Mouse (Mus musculus) layer of hippocampus, adult 8-10 months (tissue): ENCODE data around the gene Slc35g1. TPM values are rescaled to one million over a fixed set of nuclear protein-coding genes. Genes with fewer than 3 reads are reported as not detected.
A peak's percentile ranks its signal among the peaks of the same experiment; 100 is the strongest.

Experiments used
- DNase-seq, 2 experiments: peaks; one replicate each; pipeline ENCODE4 v3.0.0; 2022; ENCODE audit warnings: low spot score in 2 of 2
- total RNA-seq, 4 experiments: library from RNA; stranded (reverse); gene quantifications; 2 replicates each; pipeline ENCODE4 v1.2.4; 2022

Slc35g1 gene
- total RNA-seq, 4 experiments from 2014 or later = 2.1 to 2.4 (median 2.3) TPM

DNA sequence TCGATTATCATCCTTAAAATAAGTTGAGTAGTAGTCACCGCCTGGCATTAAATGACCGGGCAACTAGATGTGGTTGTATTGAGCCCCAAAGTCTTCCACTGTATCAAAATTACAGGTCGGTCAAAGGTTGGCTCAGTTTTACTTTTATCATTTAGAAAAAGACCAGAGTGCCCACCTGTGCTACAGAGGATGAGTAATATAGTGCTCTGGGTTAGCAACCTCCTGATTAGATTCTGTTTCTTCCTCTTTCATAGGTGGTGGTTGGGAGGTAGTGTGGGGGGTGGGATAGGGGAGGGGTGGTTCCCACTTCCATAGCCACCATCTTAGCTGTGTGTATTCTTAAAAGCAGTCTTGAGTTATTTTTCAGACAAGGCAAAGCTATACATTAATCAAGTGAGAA, 7.9 kb upstream of the Slc35g1 start:
- DNase-seq = no peak

- DNase-seq = no peak
Measured at GRCm38 (mm10) chr19:38396633-38396970, 822 bp downstream of the Slc35g1 start.

GRCm38 (mm10) chr19:38397004-38397403, 1.2 kb downstream of the Slc35g1 start:
- DNase-seq = no peak

DNA sequence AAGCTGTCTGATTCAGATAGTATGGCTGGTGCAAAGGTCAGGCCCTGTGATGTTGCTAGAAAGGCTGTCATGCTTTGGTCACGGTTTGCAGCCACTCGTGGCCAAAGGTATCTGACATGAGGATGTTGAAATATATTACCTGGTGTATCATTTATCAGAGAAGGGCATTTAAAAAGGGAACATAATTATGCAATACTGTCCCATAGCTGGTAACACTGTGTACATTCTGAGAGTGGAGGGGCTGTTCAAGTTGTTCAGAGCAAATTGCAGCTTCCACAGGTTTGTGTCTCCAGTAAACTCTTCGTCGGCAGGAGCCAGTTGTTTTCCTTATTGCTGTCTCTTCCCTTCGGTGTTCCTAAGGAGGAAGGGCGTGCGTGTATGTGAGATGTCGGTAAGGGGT, 3.2 kb downstream of the Slc35g1 start:
- no peak for DNase-seq

DNA sequence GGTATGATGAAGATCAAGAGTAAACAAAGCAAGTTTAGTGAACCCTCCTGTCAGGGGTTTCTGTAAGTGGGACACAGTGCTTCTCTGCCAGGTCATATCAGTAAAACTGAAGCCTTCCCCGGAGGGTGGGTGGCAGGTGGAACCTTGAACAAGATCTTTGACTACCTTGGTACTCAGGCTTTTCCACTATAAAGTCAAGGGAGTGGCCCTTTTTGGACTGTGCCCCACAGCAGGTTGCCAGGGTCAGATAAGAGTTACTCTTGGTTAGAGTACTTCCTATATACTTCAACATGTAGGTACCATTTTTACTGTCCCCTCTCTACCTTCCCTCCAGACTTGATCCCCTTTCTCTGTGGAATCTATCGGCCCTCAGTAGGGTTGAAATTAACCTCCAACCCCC, 5.1 kb downstream of the Slc35g1 start:
- no peak for DNase-seq

DNA sequence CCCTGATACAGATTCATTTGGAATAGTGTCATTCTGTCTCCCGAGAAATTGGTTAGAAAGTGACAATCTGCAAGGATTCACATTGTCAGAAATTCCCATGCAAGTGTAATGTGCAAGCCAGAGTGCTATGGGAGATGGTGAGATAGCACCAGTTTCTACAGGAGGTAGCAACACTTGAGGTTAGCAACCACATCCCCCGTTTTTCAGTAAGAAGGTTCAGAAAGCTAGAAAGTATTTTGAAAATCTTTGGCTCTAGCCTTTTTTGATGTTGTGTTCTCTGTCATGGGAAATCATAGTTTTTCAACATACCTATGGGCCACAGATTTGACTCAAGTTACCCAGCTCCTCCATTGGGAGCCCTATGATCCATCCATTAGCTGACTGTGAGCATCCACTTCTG, 5.6 kb downstream of the Slc35g1 start:
- no peak for DNase-seq

GRCm38 (mm10) chr19:38410357-38411056, 14.7 kb downstream of the Slc35g1 start:
- DNase-seq = no peak

DNA sequence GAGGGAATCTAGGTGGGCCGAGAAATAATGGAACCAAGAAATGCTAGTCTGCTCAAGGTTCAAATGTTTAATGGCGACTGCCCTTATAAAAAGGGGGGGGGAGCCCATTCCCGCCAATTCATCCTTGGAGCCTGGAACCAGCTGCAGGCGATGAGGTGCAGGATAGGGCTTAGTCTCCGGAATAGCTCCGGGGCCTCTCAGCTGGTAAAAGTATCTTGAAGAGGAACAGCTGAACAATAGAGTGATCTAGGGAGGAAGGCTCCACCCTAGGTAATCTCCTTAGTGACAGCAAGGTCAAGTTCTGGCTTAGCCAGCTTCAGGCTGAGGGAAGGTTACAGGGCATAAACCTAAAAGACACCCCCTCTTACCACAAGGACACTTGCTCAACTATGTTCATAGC, 18.1 kb downstream of the Slc35g1 start:
- no peak for DNase-seq

GRCm38 (mm10) chr19:38418819-38419423, 23.1 kb downstream of the Slc35g1 start:
- DNase-seq = no peak

GRCm38 (mm10) chr19:38420751-38421295, 25.0 kb downstream of the Slc35g1 start:
- no peak for DNase-seq

GRCm38 (mm10) chr19:38421436-38421835, 25.7 kb downstream of the Slc35g1 start:
- DNase-seq = no peak

DNA sequence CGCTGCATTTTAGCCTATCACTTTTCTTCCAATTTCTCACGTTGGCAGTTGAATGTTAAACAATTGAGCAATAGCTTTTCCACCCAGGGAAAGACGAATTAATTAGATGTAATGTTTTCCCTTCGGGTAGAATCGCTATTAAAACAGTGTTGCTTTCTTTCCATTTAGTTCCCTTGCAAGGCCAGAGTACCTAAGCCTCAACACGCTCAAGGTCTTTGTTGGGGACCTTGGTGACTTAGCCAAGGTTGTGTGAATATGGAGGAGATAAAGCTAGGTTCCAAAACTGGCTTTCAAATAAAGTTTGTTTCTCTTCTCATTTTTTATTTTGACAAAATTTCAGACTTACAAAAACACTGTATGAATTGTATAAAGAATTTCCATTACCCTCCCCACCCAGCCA, 27.1 kb downstream of the Slc35g1 start:
- no peak for DNase-seq

GRCm38 (mm10) chr19:38423884-38424283, 28.1 kb downstream of the Slc35g1 start:
- no peak for DNase-seq

DNA sequence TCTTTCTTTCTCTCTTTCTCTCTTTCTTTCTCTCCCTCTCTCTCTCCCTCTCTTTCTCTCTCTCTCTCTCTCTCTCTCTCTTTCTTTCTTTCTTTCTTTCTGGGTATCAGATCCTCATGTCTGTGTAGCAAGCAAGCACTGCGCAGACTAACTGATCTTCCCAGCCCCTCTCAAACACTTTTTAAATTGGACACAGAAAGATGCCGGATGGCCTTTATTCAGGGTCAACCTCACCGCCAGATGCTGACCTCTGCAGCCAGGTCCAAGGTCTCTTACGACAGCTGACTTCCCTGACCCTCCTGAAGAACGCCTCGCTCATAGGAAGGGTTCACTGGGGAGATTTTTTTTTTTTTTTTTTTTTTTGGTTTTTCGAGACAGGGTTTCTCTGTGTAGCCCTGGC, 28.8 kb downstream of the Slc35g1 start:
- DNase-seq = no peak

DNA sequence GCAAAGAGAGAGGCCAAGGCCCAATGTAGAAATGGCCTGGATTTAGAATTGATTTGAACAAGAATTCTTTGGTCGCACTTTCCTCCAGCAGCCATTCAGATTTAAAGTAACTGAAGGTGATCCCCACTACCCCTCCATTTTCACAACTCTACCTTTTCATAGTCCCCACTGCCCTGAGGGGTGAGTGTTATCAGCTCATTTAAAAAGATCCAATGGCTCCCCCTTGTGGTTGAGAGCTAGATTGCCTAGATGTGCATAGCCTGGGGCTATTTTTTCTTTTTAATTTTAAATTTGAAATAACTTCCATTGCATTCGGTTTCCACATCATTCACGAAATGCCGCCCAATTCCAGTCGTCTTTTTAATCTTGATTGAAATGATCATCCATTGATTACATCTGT, 33.5 kb downstream of the Slc35g1 start:
- peak in 1 of 2 experiments; percentile 18 for DNase-seq

GRCm38 (mm10) chr19:38430475-38430874, 34.7 kb downstream of the Slc35g1 start:
- no peak for DNase-seq

DNA sequence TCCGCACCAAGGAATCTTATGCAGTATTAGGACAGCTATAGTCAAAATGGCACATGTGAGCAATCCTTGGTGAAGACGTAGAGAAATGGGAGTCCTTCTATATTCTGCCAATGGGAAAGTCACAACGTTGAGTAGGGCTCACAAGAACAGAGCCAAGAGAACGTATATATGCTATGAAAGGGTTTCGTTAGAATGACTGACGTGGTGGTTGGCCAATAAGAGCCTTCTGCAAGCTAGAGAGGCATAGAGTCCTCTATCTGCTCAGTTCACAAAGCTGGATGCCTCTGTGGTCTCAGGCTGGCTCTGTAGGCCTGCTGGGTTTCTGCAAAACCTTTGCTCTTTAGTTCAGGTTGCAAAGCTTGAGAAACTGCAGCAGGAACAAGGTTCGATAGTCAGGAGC, 35.5 kb downstream of the Slc35g1 start:
- no peak for DNase-seq

- no peak for DNase-seq
Measured at GRCm38 (mm10) chr19:38432021-38432420, 36.2 kb downstream of the Slc35g1 start.

- DNase-seq = peak; percentile 14 to 41
Measured at GRCm38 (mm10) chr19:38433381-38433780, 37.6 kb downstream of the Slc35g1 start.

- DNase-seq = peak in 1 of 2 experiments; percentile 11
Measured at GRCm38 (mm10) chr19:38435221-38435620, 39.4 kb downstream of the Slc35g1 start.

DNA sequence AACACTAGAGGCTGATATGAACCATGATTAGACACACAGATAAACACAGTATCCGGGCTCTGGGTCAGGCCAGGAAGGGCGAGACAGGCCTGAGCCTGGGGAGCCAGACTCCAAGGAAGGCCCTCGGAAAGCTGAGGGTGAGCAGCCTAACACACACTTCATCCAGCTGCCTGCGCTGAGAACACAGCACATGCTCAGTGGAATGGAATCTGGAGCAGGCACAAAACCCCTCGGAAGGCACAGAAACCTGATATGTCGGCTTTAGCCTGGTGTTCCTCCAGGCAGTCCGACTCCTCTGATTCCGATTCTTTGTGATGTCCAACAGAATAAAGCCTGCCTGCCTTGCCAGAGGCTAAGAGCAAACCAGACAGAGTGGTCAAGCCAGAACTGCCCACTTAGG, 46.1 kb downstream of the Slc35g1 start:
- no peak for DNase-seq

- DNase-seq = no peak
Measured at GRCm38 (mm10) chr19:38445758-38446157, 50.0 kb downstream of the Slc35g1 start.
